Mouse (Mus musculus): ENCODE data around the gene Txndc16.

Gene Txndc16

DNA sequence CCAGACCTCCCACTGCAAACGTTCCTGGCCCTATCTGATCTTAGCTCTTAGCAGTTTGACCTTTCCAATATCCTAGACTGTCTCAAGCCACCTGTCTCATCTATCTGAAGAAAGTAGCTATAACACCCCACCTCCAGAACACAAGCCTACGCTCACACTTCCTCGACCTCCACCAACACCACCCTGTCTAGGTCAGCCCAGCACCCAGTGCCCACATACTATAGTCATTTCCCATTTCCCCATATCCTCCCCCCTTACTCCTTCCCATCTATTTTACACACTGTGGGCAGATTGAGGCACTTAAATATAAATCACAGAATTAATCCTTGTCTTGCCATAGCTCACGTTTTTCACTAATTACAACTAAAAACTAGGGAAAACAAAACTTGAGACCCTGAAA, 38.5 kb downstream of the Txndc16 start:
- no peaks in the 10 kb centered on the region for H3K27me3 ChIP-seq (ENCODE audit: control insufficient read depth, insufficient read depth, low read length, poor library complexity, severe bottlenecking)
- no peak for DNase-seq (ENCODE audit: low read depth, low spot score)
- H3K36me3 ChIP-seq (ENCODE audit: control insufficient read depth, insufficient read depth, low read length, poor library complexity, severe bottlenecking): peaks cover 11% of the 10 kb centered on the region

DNA sequence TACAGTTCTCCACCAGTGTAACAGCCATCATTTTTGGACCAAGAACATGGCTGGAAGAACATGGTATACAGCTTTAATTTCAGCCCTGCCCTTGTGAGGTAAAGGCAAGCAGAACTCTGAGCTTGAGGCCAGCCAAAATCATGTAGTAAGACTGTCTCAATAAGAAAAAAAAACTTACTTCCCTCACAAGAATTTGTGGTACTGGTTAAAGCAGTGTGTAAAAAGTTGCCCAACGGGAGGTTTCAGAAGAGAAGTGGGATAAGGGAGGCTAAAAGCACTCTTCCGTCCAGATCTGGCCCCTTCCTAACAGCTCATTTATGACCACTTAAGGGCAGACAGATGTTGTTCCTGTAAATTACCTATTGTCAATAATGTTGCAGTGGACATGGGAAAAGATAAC, 40.5 kb downstream of the Txndc16 start:
- no peak for DNase-seq (ENCODE audit: low read depth, low spot score)
- Histone ChIP-seq H3K27me3 (ENCODE audit: control insufficient read depth, insufficient read depth, low read length, poor library complexity, severe bottlenecking) (no peaks in the 10 kb centered on the region), H3K36me3 (ENCODE audit: control insufficient read depth, insufficient read depth, low read length, poor library complexity, severe bottlenecking) (peaks cover 8% of the 10 kb centered on the region)

DNA sequence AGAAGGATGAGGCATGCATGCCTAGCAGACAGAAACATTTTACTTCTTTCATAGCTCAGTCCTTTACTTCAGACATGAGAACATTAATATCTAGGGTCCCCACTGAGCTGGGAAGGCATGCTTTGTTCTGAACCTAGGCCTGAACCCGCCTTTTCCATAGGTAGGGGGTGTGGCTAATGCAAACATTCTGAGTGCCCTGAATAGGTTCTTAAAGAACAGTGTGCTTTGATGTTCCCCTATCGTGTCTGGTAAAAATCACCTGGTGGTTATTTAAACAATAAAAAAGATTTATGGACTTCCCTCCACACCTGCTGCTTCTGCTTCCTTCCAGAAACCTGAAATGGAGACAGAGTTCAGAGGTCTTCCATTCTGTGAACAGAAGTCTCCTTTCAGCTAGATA, 40.9 kb downstream of the Txndc16 start:
- peaks cover 8% of the 10 kb centered on the region for H3K36me3 ChIP-seq (ENCODE audit: control insufficient read depth, insufficient read depth, low read length, poor library complexity, severe bottlenecking)
- no peak for DNase-seq (ENCODE audit: low read depth, low spot score)
- H3K27me3 ChIP-seq (ENCODE audit: control insufficient read depth, insufficient read depth, low read length, poor library complexity, severe bottlenecking): no peaks in the 10 kb centered on the region

DNA sequence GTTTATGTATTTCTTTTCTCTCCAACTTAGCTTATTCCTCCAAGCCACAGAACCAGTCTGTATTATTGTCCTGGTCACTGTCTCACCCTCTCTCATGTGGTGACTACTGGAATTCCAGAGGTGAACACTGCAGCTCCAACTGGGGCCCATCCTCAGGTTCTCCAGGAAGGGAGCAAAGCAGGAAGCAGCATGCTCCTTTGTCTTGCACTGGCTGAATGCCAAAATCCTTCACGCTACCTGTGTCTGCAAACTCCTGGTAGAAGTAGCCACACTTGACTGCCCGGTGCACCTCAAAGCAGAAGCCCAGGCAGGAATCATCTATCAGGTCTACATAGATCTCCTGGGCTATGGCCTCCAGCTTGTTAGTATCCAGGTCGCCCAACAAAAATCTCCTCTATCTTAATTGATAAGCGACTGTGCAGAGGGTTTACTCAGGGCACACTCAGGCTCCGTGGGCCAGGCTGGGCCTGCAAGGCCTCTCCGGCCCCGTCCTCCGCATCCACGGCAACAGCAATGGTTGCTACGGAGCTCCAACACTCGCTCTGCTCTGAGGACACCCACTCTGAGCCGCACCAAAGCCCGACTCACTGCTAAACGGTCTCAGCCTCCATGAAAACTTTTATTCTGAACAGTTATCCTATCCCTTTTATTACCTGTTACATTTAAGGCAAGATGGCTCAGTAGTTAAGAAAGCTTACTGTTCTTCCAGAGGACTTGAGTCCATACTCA, 45.0 kb downstream of the Txndc16 start:
- H3K36me3 ChIP-seq (ENCODE audit: control insufficient read depth, insufficient read depth, low read length, poor library complexity, severe bottlenecking): peaks cover 4% of the 10 kb centered on the region; the same call in 1 of the 2 replicates
- no peaks in the 10 kb centered on the region for H3K27me3 ChIP-seq (ENCODE audit: control insufficient read depth, insufficient read depth, low read length, poor library complexity, severe bottlenecking)
- no peak for DNase-seq (ENCODE audit: low read depth, low spot score)

DNA sequence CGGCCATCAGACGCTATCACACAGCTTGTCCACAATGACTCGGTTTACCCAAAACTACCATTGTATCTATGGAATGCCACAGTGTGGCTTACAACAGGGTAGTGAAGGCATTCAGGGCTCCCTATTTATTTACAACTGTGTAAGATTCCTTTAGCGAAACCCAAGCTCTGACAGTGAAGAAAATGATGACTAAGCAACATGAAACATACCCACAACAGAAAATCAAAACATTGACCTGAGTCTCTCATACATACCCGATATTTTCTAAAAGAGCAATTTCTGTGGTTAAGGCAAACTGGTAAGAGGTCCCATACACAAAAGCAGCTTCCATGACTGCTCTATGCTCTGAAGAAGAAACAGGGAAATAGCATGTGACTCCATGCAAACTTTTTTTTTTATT, 47.9 kb downstream of the Txndc16 start:
- DNase-seq (ENCODE audit: low read depth, low spot score): no peak
- no peaks in the 10 kb centered on the region for H3K27me3 ChIP-seq (ENCODE audit: control insufficient read depth, insufficient read depth, low read length, poor library complexity, severe bottlenecking)
- peaks cover 9% of the 10 kb centered on the region; the same call in 1 of the 2 replicates for H3K36me3 ChIP-seq (ENCODE audit: control insufficient read depth, insufficient read depth, low read length, poor library complexity, severe bottlenecking)

DNA sequence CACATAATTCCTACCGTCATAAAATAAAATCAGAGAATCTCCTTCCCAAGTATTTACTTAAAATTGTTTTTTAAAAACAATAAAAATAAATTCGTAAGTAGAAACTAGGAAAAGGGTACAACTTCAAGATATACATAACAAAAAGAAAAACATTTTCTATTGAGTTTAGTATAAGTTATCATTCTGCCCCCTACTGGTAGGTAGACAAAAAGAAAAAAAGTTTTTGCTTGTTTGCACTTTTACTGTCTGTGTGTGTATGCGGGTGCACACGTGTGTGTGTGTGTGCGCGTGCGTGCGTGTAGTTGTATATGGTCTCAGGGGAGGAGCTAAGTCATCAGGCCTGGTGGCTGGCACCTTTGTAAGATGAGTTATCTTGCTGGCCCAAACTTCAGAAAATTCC, 52.8 kb downstream of the Txndc16 start:
- peak; percentile 42 for DNase-seq (ENCODE audit: low read depth, low spot score)
- Histone ChIP-seq H3K36me3 (ENCODE audit: control insufficient read depth, insufficient read depth, low read length, poor library complexity, severe bottlenecking) (peaks cover 14% of the 10 kb centered on the region; the same call in 1 of the 2 replicates), H3K27me3 (ENCODE audit: control insufficient read depth, insufficient read depth, low read length, poor library complexity, severe bottlenecking) (no peaks in the 10 kb centered on the region)

DNA sequence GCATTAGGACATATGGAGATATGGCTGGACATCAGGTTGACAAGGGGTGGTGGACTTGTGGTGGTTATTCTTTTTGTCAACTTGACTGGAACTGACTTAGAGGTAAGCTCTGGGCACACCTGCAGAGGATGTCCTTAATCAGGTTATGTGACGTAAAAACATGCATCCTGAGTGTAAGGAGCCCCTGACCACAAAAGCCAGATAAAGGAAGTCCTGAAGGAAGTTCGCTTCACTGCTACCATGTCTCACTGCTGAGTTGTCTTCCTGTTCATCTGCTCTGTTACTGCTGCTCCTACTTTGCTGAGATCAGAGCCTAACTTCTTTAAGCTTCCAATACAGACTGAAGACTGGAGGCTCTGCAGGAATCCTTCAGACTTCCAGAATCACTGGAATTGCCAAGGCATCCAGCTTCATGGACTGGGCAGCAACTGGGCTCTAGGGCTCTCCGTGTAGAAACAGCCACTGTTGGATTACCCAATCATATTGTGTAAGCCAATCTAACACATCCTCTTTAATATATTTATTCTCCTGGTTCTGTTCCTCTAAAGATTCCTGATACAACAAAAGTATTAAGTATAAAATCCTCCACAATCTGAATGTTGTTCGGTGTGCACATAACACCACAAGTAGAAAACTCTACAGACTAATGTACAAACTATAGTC, 64.5 kb downstream of the Txndc16 start:
- peak; percentile 88 for DNase-seq (ENCODE audit: low read depth, low spot score)
- Histone ChIP-seq H3K27me3 (ENCODE audit: control insufficient read depth, insufficient read depth, low read length, poor library complexity, severe bottlenecking) (no peaks in the 10 kb centered on the region), H3K36me3 (ENCODE audit: control insufficient read depth, insufficient read depth, low read length, poor library complexity, severe bottlenecking) (peaks cover 6% of the 10 kb centered on the region)

DNA sequence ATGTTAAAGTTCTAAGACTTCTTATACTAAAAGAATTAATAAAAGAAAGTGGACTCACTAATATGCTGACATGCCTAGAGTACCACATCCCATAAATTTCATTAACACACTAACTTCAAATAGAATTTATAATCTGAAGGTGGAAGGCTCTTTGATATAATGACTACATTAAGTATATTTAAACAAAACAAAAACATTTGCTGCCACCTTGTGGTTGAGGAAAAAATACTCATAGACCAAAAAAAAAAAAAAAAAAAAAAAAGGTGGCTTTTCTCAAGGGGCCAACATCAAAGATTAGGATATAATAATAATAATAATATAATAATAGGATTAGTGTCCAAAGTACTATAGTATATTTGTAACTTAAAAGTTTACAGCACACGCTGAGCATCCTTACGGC, 66.9 kb downstream of the Txndc16 start:
- peaks cover 8% of the 10 kb centered on the region for H3K36me3 ChIP-seq (ENCODE audit: control insufficient read depth, insufficient read depth, low read length, poor library complexity, severe bottlenecking)
- DNase-seq (ENCODE audit: low read depth, low spot score): peak; percentile 66
- no peaks in the 10 kb centered on the region for H3K27me3 ChIP-seq (ENCODE audit: control insufficient read depth, insufficient read depth, low read length, poor library complexity, severe bottlenecking)

DNA sequence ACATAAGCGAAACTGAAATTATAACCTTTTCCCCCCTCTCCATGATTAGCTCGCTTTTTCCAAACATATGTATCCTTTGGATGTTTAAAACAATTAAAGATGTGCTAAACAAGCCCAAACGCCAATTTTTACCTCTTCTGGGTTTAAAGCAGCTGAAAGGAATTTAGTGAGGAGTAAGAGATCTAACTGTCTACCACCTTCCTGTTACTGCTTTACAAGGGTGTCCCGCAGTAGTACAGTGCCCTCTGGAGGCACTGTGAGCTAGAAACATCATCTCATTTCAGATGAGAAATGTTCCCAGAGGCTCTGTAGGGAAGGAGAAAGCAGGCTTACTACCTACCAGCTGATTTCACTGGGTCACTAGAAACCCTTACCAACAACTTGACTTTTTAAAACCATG, 77.6 kb downstream of the Txndc16 start:
- Histone ChIP-seq H3K36me3 (ENCODE audit: control insufficient read depth, insufficient read depth, low read length, poor library complexity, severe bottlenecking) (peaks cover 22% of the 10 kb centered on the region; the same call in 1 of the 2 replicates), H3K27me3 (ENCODE audit: control insufficient read depth, insufficient read depth, low read length, poor library complexity, severe bottlenecking) (no peaks in the 10 kb centered on the region)
- peak; percentile 67 for DNase-seq (ENCODE audit: low read depth, low spot score)

DNA sequence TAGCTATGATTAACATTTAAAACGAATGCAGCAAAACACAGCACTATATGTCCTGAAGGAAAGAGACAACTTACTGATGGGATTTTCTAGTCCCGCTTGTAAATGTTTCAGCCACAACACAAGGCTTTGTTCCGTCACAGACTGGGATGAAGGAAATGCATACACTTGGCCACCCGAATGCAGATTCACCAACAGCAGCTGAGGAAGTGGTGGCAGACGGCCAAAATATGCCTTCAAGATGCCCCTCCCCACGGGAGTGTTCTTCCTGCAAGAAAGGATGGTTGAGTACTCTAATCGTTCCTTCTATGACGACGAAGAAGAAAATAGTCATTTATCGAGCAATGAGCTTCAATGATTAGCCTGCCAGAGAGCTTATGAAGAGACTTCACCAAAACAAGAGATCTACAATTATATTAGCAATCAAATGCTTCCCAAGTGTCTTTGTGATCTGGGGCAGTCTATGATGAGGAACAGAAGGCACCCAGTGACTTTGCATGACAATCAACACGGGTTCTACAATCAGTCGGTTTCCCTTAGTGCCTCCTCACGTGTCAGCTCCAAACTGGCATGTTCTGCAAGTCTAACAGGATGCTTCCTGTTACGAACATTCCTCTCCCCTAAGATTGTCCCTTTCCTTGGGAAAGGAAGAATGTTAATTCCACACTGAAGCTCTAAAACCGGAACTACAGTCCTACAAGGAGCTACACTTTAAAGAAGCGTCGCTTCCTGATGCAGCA, 79.6 kb downstream of the Txndc16 start:
- Histone ChIP-seq H3K36me3 (ENCODE audit: control insufficient read depth, insufficient read depth, low read length, poor library complexity, severe bottlenecking) (peaks cover 25% of the 10 kb centered on the region), H3K27me3 (ENCODE audit: control insufficient read depth, insufficient read depth, low read length, poor library complexity, severe bottlenecking) (no peaks in the 10 kb centered on the region)
- DNase-seq (ENCODE audit: low read depth, low spot score): no peak

DNA sequence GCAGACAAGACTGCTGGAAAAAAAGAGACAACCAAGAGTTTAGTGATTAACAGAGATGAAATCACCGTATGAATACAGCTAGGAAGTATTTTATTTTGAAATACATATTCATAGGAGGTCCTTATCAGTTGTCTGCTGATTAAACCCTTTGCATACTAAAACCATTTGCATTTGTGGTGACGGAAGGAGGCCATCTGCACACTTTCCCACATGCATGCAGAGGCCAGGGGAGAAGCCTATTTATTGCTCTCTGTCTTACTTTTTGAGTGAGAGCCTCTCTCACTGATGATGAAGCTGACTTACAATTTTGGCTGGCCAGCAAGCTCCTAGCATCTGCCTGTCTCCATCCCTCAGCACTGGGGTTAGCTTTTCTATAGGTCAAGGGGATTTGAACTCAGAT, 84.2 kb downstream of the Txndc16 start:
- Histone ChIP-seq H3K36me3 (ENCODE audit: control insufficient read depth, insufficient read depth, low read length, poor library complexity, severe bottlenecking) (peaks cover 23% of the 10 kb centered on the region), H3K27me3 (ENCODE audit: control insufficient read depth, insufficient read depth, low read length, poor library complexity, severe bottlenecking) (no peaks in the 10 kb centered on the region)
- no peak for DNase-seq (ENCODE audit: low read depth, low spot score)

DNA sequence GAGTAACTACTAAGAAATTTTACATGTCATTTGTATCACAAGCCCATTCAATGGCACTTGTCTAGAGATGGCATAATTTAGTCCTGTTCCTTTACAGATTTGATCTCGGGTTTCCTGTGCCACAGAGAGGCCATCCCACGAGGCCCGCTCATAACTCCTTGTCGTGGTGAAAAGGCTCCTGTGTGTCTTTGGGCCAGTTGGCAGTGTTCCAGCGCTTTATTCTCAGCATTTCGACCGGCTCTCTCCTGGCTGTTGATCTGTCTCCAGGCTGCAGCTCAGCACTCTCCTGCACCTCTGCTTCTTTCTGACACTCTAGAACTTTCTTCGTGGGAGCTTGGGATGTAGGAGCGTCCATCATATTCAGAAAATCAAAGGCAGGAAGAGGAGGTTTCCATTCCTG, 84.6 kb downstream of the Txndc16 start:
- H3K36me3 ChIP-seq (ENCODE audit: control insufficient read depth, insufficient read depth, low read length, poor library complexity, severe bottlenecking): peaks cover 23% of the 10 kb centered on the region
- no peak for DNase-seq (ENCODE audit: low read depth, low spot score)
- H3K27me3 ChIP-seq (ENCODE audit: control insufficient read depth, insufficient read depth, low read length, poor library complexity, severe bottlenecking): no peaks in the 10 kb centered on the region

DNA sequence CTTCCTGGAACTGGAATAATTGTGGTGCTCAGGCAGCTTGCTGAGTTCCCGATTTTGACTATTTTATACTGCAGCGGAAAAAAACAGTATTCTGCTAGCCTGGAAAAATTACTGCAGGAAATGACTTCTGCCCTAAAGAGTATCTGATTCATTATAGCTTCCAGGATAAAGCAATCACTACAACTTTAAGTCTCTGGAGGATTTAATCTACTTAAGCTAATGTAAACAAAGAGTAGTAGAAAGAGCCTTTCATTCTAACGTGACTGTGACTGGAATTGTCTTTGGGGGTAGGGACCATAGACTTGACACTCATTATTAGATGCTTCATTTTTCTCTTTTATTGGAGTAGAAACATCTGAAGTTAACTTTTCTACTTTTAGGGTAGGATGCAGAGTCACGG, 101.8 kb downstream of the Txndc16 start:
- DNase-seq (ENCODE audit: low read depth, low spot score): no peak
- Histone ChIP-seq H3K27me3 (ENCODE audit: control insufficient read depth, insufficient read depth, low read length, poor library complexity, severe bottlenecking) (no peaks in the 10 kb centered on the region), H3K36me3 (ENCODE audit: control insufficient read depth, insufficient read depth, low read length, poor library complexity, severe bottlenecking) (no peaks in the 10 kb centered on the region)

DNA sequence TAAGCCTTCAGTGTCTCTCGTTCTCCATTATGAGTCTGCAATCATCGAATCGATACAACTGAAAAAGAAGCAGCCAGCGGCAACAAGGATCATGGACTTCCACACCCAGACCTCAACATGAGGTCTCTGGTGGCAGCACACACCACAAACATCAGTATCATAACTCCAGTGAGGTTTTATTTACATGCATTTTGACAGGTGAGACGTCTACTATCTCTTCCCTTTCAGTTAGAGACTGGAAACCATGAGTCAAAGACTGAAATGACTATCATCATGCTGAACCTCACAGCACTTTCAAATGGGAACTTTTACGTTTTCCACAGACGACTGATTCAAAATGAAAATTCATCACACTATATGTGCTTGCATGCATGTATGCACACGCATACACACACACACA, 117.9 kb downstream of the Txndc16 start:
- no peaks in the 10 kb centered on the region for H3K36me3 ChIP-seq (ENCODE audit: control insufficient read depth, insufficient read depth, low read length, poor library complexity, severe bottlenecking)
- no peak for DNase-seq (ENCODE audit: low read depth, low spot score)
- no peaks in the 10 kb centered on the region for H3K27me3 ChIP-seq (ENCODE audit: control insufficient read depth, insufficient read depth, low read length, poor library complexity, severe bottlenecking)

DNA sequence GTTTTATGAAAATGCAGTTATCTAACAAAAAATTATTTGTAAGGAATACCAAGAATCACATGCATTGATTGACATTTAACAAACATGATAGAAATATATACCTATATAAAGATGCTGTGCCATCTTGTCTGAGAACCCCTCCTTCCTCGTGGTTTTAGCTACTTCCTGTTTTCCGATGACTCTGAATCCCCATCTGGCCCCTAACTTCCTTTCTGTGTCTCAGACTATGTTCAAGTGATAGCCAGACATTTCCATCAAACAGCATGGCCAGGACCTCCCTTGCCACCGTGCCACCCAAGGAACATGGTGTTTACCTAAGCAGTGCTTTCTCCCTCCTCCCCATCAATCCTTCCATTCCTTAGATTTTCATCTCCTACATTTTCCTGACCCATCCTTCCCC, 127.8 kb downstream of the Txndc16 start:
- no peaks in the 10 kb centered on the region for H3K36me3 ChIP-seq (ENCODE audit: control insufficient read depth, insufficient read depth, low read length, poor library complexity, severe bottlenecking)
- no peaks in the 10 kb centered on the region for H3K27me3 ChIP-seq (ENCODE audit: control insufficient read depth, insufficient read depth, low read length, poor library complexity, severe bottlenecking)
- peak; percentile 57 for DNase-seq (ENCODE audit: low read depth, low spot score)

All from splenic B cell, adult 2 months (primary cell).